Mouse (Mus musculus) heart, embryonic 14.5 days (tissue): Measurements from ENCODE around the gene Crk. TPM values are rescaled to one million over a fixed set of nuclear protein-coding genes. Genes with fewer than 3 reads are reported as not detected.
A peak's percentile ranks its signal among the peaks of the same experiment; 100 is the strongest.

Experiments
- ATAC-seq: fragments of 200-750 bp; cut with Nextera tagmentation; 2 replicates; pipeline ENCODE4 v1.8.0; 2017; ENCODE audit warnings: low read depth, moderate TSS enrichment; ENCODE audit not compliant: insufficient number of reproducible peaks, insufficient read depth, low FRiP score
- H3K27ac ChIP-seq, 2 experiments: fragments of 200-500 bp in 1 of 2; fragments of 300-500 bp in 1 of 2; sonication (generic) in 1 of 2; replicated peaks in 1 of 2; 2 replicates each; pipeline ENCODE4 v1.5.1; 2012 to 2014; ENCODE audit warnings: low read depth in 2 of 2, low read length in 2 of 2, control low read depth in 1 of 2, mild to moderate bottlenecking in 1 of 2, mixed read lengths in 1 of 2; ENCODE audit not compliant: control insufficient read depth in 1 of 2, insufficient read depth in 1 of 2
- H3K27me3 ChIP-seq: fragments of 300-500 bp; sonication (generic); 2 replicates; pipeline ENCODE4 v1.6.1; 2014; ENCODE audit warnings: mild to moderate bottlenecking, low read length, control low read depth; ENCODE audit not compliant: control insufficient read depth, insufficient read depth
- H3K36me3 ChIP-seq: fragments of 300-500 bp; sonication (generic); 2 replicates; pipeline ENCODE4 v1.6.1; 2014; ENCODE audit warnings: mild to moderate bottlenecking, control low read depth, low read length, mixed read lengths; ENCODE audit not compliant: control insufficient read depth, insufficient read depth
- H3K4me1 ChIP-seq, 2 experiments: fragments of 200-500 bp in 1 of 2; fragments of 300-500 bp in 1 of 2; sonication (generic) in 1 of 2; 2 replicates each; pipeline ENCODE4 v1.6.1; 2012 to 2014; ENCODE audit warnings: low read length in 2 of 2, control low read depth in 1 of 2, mixed read lengths in 1 of 2; ENCODE audit not compliant: control insufficient read depth in 2 of 2, insufficient read depth in 2 of 2
- H3K4me2 ChIP-seq: fragments of 300-500 bp; sonication (generic); 2 replicates; pipeline ENCODE4 v1.6.1; 2014; ENCODE audit warnings: mild to moderate bottlenecking, low read length
- H3K4me3 ChIP-seq, 2 experiments: fragments of 200-500 bp in 1 of 2; fragments of 300-500 bp in 1 of 2; sonication (generic) in 1 of 2; 2 replicates each; pipeline ENCODE4 v1.5.1; 2012 to 2014; ENCODE audit warnings: low read length in 2 of 2, mild to moderate bottlenecking in 2 of 2, control low read depth in 1 of 2, low read depth in 1 of 2, moderate library complexity in 1 of 2; ENCODE audit not compliant: control insufficient read depth in 1 of 2, insufficient read depth in 1 of 2
- H3K9ac ChIP-seq: fragments of 300-500 bp; sonication (generic); 2 replicates; pipeline ENCODE4 v1.6.1; 2014; ENCODE audit warnings: mild to moderate bottlenecking, low read length
- H3K9me3 ChIP-seq: fragments of 300-500 bp; sonication (generic); 2 replicates; pipeline ENCODE4 v1.6.1; 2016; ENCODE audit warnings: low read length, control low read depth; ENCODE audit not compliant: control insufficient read depth
- WGBS: fragments of 180-500 bp; shearing (Covaris S2); extraction: QIAGEN DNeasy Blood & Tissue Kit; methylation state at CpG from one replicate; pipeline ENCODE4 v1.1.7; 2014; 5-methylcytosine and 5-hydroxymethylcytosine counted together
- polyA plus RNA-seq: library from polyadenylated mRNA; unstranded; fragments of >200 nt; fragmentation: Nextera tagmentation; extraction: Ambion mirVana; gene quantifications from 2 replicates; pipeline ENCODE4 v1.2.1, GENCODE M21; 2014

Crk gene
- polyA plus RNA-seq, 1 experiment from 2014 or later, result 86.0 TPM

DNA sequence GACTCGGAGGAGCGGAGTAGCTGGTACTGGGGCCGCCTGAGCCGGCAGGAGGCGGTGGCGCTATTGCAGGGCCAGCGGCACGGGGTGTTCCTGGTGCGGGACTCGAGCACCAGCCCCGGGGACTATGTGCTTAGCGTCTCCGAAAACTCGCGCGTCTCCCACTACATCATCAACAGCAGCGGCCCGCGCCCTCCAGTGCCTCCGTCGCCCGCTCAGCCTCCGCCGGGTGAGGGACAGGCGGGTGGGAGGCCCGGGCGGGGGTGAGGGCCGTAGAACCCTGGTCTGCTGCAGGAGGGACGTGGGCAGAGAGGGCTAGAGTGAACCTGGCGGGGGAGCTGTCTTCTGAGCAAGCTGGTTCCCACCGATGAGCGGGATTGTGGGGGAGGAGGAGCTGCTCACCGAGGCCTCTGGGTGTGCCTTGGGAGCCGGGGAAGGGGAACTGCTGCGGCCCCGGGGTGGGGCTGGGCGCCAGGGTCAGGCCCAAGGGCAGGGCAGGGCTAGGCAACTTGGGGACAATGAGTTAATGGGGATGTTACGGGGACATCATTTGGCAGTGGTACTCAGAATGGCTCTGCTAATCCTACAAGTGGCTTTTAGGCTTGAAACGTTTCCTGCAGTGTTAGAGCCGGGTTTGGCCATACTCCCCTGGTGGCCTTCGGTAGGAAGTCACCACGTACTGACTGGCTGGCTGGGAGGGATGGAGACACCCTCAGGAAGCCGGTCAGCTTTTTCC lies 546 bp downstream of the Crk start:
- H3K4me2 ChIP-seq, result peak overlapping the region; percentile 71
- H3K36me3 ChIP-seq, result peaks cover 16% of the 10 kb centered on the region
- H3K4me3 ChIP-seq, result peak overlapping the region; percentile 88 to 98
- no peaks in the 10 kb centered on the region for H3K27me3 ChIP-seq
- peak overlapping the region; percentile 90 to 97 for H3K27ac ChIP-seq
- ATAC-seq, result peak; percentile 68
- H3K9ac ChIP-seq, result peak overlapping the region; percentile 99
- no peaks in the 10 kb centered on the region for H3K9me3 ChIP-seq
- WGBS, result under 1% methylated on average over 42 of the region's 43 CpGs
- peaks cover 3 to 17% of the 10 kb centered on the region in 2 experiments for H3K4me1 ChIP-seq

GRCm38 (mm10) chr11:75684462-75684861 lies 5.4 kb downstream of the Crk start:
- ATAC-seq, result no peak
- H3K4me3 ChIP-seq, result no peak overlapping the region
- WGBS, result 93% methylated on average over 5 of the region's 5 CpGs

GRCm38 (mm10) chr11:75684956-75685355 lies 5.9 kb downstream of the Crk start:
- Histone ChIP-seq H3K27ac (no peak overlapping the region), H3K27me3 (no peaks in the 10 kb centered on the region), H3K9me3 (no peaks in the 10 kb centered on the region), H3K36me3 (peaks cover 26% of the 10 kb centered on the region), H3K4me2 (no peak overlapping the region), H3K9ac (no peak overlapping the region), H3K4me1 (peaks cover 0 to 18% of the 10 kb centered on the region in 2 experiments; a peak in 3 of 4 replicates), H3K4me3 (no peak overlapping the region)
- WGBS, result 63% methylated on average over 2 of the region's 2 CpGs
- ATAC-seq, result no peak

More at GRCm38 (mm10) chr11:75684462-75684861, 5.4 kb downstream of the Crk start:
- Histone ChIP-seq H3K4me2 (no peak overlapping the region), H3K4me1 (peaks cover 0 to 18% of the 10 kb centered on the region in 2 experiments; a peak in 3 of 4 replicates), H3K9me3 (no peaks in the 10 kb centered on the region), H3K9ac (no peak overlapping the region), H3K36me3 (peaks cover 24% of the 10 kb centered on the region), H3K27ac (no peak overlapping the region), H3K27me3 (no peaks in the 10 kb centered on the region)

GRCm38 (mm10) chr11:75687343-75687993 lies 8.4 kb downstream of the Crk start:
- 6% methylated on average over 1 of the region's 2 CpGs for WGBS
- Histone ChIP-seq H3K9me3 (no peaks in the 10 kb centered on the region), H3K4me3 (no peak overlapping the region), H3K36me3 (peaks cover 45% of the 10 kb centered on the region), H3K27me3 (no peaks in the 10 kb centered on the region), H3K9ac (0 out of 2 replicates have a peak overlapping the region, but pooled peaks have one; percentile 4), H3K4me2 (no peak overlapping the region), H3K4me1 (0 out of 4 replicates have a peak, but pooled peaks cover 0 to 5% of the 10 kb centered on the region in 2 experiments), H3K27ac (peak overlapping the region in 1 of 2 experiments; percentile 2; a peak in 1 of 4 replicates)
- no peak for ATAC-seq

DNA sequence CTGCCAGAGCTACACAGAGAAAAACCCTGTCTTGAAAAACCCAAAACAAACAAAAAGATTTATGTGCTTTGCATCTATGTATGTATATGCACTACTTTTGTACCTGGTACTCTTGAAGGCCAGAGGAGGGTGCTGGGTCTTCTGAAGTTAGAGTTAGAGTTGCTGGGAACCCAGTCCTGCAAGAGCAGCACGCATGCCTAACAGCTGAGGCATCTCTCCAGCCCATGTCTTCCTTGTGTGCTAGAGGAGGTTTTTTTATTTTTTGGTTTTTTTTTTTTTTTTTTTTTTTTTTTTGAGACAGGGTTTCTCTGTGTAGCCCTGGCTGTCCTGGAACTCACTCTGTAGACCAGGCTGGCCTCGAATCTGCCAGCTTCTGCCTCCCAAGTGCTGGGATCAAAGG lies 9.1 kb downstream of the Crk start:
- 0 out of 4 replicates have a peak, but pooled peaks cover 0 to 5% of the 10 kb centered on the region in 2 experiments for H3K4me1 ChIP-seq
- no peaks in the 10 kb centered on the region for H3K27me3 ChIP-seq
- H3K4me2 ChIP-seq, result no peak overlapping the region
- no peak overlapping the region for H3K4me3 ChIP-seq
- H3K27ac ChIP-seq, result peak overlapping the region in 1 of 2 experiments; percentile 2; a peak in 1 of 4 replicates
- H3K9me3 ChIP-seq, result no peaks in the 10 kb centered on the region
- whole genome bisulfite sequencing, result 78% methylated on average over 2 of the region's 2 CpGs
- H3K9ac ChIP-seq, result 0 out of 2 replicates have a peak overlapping the region, but pooled peaks have one; percentile 4
- peaks cover 47% of the 10 kb centered on the region for H3K36me3 ChIP-seq
- no peak for ATAC-seq

- no peak overlapping the region for H3K4me3 ChIP-seq
- ATAC-seq, result no peak
- H3K27me3 ChIP-seq, result no peaks in the 10 kb centered on the region
- H3K27ac ChIP-seq, result no peak overlapping the region
- 82% methylated on average over 1 of the region's 1 CpGs for WGBS
- H3K36me3 ChIP-seq, result peaks cover 58% of the 10 kb centered on the region
- H3K9me3 ChIP-seq, result no peaks in the 10 kb centered on the region
- H3K4me1 ChIP-seq, result 0 out of 4 replicates have a peak, but pooled peaks cover 0 to 5% of the 10 kb centered on the region in 2 experiments
- H3K4me2 ChIP-seq, result no peak overlapping the region
- H3K9ac ChIP-seq, result no peak overlapping the region
Measured at GRCm38 (mm10) chr11:75689977-75690376, 10.9 kb downstream of the Crk start.

- Histone ChIP-seq H3K9ac (no peak overlapping the region), H3K27ac (no peak overlapping the region), H3K4me3 (no peak overlapping the region), H3K9me3 (no peaks in the 10 kb centered on the region), H3K27me3 (no peaks in the 10 kb centered on the region), H3K4me1 (0 out of 4 replicates have a peak, but pooled peaks cover 0 to 5% of the 10 kb centered on the region in 2 experiments), H3K36me3 (peaks cover 67% of the 10 kb centered on the region), H3K4me2 (no peak overlapping the region)
- no peak for ATAC-seq
Measured at GRCm38 (mm10) chr11:75691047-75691446, 12.0 kb downstream of the Crk start.
